Mouse (Mus musculus): ENCODE measurements around the gene Rabl6.
A peak's percentile ranks its signal among the peaks of the same experiment; 100 is the strongest.

GRCm38 (mm10) chr2:25577951-25578795 is 30.1 kb downstream of the Rabl6 start:
- TF ChIP-seq EP300 (optimal IDR thresholded peaks at IDR 0.05) (no peak), CTCF (IDR thresholded peaks at IDR 0.05; ENCODE audit: low read depth) (peak; percentile 50)
